Mouse (Mus musculus): ENCODE measurements around the gene Spon1.

Spon1 gene

DNA sequence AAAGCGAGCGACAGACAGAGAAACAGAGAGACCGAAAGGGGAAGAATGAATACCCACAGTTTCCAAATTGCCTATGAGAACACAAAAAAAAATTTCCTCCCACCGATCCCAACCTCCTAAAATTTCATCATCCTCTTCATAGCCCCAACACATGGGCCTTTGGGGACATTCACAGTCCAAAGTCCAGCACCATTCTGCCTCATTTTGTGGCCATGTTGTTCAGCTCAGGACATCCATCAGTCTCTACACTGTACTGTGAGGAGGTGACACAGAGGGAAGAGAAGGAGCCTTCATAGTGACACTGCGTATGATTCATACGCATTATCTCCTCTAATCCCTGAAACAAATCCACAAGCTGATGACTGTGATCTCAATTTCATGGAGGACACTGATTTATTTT lies 12.7 kb downstream of the Spon1 start:
- no peak for DNase-seq (ENCODE audit: low read depth, low spot score)

DNA sequence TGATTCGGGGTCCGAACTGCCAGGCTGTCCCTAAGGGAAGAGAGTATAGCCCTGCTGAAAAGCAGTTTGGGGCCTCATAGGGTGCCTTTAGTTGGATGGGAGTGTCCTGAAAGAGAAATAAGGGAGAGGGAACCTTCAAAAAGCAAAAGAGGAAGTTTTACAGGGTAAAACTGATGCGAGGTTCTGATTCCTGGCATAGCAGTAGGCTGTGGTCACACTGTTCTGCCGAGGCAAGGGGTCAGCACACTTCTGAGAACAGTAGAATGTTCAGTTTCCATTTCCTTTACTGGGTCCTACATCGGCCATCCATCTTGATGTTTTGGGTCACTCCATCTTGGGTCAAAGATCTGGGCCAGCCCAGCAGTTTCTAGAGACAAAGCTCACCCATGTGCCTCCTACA lies 14.5 kb downstream of the Spon1 start:
- no peak for DNase-seq (ENCODE audit: low read depth, low spot score)

DNA sequence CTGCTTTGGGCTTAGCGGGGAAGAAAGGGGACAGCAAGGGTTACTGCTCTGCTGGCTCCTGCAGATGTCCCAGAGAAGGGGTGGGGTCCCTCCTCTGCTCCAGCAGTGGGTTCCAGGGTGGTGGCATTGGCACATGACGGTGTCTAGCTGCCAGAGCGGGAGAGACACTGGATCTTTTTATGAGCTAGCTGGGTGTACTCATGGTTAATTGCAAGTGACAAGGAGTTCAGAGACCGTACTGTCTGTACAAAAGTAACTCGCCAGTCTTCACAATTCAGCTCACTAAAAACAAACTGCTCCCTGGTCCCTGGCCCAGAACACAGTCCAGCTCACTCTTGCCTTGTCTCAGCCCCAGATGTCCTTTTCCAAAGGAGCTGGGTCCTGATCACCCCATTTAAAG lies 26.2 kb downstream of the Spon1 start:
- DNase-seq (ENCODE audit: low read depth, low spot score) = no peak

DNA sequence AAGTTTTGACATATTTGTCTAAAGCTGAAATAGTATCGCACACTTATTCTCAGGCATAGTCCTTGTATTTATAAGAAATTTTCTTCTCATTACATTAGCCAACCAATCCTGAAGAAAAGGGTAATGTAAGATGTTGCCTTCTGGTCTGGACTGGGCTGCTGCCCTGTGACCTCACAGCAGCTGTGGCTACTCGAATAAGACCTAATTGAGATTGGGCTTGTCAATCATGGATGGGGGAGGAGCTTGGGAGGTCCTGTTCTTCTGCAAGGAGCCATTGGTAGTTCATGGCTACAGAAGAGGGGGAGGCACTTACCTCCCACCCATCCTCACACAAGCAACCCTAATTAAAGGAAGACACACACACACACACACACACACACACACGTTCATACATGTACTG lies 27.1 kb downstream of the Spon1 start:
- DNase-seq (ENCODE audit: low read depth, low spot score) = no peak

DNA sequence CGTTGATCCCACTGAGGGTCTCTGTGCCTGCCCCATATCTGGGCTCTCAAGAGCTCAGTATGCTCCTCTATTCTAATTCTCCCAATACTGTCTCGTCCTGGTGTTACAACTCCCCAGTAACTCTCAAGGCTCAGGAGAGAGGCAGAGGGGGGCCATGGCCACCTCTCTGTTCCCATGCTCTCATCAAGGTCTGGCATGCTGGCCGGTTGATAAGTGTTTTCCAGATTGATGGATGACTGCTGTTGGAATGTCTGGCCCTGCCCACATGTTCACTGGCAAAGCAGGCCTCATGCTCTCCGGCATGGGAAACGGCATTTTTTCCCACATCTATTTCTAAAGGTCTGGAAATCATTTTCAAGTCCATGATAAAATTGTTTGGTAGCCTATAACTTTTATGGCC lies 29.4 kb downstream of the Spon1 start:
- DNase-seq (ENCODE audit: low read depth, low spot score) = no peak

DNA sequence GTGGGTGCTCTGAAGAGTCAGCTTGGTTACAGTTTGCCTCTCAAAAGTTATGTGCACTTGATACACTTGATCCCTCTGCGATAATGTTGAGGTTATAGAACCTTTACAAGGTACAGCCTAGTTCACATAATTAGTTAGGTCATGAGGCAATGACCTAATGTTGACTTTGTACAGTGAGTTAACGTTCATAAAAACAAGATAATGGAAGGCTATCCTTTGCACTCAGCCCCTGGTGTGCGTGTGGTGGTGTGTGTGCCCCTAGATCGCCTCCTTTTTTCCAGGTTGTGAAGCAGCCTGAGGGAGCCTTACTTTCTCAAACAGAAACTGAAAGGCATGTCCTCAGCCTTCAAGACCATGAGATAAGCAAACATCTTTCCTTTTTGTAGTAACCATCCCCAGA lies 31.3 kb downstream of the Spon1 start:
- DNase-seq (ENCODE audit: low read depth, low spot score) = no peak

DNA sequence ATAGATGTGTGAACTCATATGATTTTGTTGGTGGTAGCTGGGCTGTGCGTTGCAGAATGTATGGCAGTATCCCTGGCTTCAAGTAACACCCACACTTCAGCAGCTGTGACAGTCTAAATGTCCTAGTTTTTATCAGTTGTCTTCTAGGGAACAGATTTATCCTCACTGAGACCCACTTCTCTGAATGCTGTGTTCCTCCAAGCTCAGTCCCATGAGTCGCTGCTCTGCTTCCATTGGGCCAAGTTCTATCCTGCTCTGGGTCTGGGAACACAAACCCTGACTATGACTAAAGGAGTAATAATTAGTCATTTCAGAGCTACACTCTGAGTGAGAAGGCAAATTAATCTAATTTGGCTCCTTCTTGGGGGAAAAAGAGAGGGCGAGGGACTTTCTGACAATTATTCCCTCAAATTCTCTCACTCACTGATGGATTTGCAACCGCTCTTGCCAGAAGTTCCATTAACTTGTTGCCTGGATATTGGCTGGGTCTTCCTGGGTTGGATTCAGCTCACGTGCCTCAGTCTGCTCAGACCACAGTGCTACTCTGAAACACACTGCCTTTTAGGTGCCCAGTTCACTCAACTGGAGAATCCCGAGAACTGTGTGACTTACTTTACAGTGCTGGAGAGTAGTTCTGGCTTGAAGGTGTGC lies 32.9 kb downstream of the Spon1 start:
- no peak for DNase-seq (ENCODE audit: low read depth, low spot score)

DNA sequence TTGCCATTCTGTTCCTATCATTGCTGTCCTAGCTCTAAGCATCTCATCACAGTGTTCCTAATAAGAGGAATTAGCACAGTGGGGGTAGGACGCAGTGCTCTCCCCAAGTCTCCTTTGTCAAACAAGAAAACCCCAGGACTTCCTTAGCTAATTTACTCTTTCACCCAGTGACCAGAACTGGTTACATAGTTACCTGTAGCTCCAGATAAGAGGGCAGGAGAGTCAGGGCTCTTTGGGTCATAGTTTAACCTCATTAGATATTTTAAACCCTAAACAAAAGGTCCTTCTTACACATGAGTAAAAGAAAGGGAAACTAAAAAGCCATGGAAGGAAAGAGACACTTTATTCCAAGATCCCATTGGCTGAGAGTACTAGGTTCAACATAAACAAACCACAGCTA lies 44.0 kb downstream of the Spon1 start:
- no peak for DNase-seq (ENCODE audit: low read depth, low spot score)

DNA sequence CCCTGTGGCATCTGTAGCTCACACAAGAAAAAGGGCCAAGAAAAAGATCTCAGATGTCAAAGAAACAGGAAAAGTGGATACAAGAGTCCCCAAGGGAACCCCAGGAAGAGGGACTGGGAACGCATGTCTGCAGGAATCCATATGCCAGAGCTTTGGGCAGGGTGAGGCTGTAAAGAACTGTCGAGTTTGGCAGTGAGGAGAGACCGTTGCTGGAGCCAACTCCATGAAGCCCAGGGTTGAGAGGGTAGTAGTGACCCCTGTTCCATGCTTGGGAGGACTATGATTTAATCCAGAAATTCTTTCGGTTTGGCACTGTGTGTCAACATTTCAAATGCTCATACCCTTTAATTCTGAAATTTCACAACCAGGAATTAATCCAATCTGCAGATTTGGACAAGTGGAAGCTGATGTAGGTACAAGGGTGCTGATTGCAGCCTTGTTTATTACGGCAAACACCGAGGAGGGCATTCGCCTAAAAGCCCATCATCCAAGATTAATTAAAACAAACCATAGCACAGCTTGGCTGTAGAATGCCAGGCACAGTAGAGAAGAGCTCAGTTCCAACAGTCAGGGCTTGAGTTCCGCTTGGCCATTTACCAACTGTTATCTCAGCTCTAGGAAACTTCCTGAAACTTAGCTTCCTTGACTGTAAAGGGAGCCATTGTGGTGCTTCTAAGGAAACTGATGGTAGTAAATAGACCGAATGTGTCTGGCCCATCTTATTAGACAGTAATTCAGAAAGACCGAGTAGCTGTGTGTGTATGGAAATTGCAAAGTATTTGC lies 45.8 kb downstream of the Spon1 start:
- DNase-seq (ENCODE audit: low read depth, low spot score) = no peak

DNA sequence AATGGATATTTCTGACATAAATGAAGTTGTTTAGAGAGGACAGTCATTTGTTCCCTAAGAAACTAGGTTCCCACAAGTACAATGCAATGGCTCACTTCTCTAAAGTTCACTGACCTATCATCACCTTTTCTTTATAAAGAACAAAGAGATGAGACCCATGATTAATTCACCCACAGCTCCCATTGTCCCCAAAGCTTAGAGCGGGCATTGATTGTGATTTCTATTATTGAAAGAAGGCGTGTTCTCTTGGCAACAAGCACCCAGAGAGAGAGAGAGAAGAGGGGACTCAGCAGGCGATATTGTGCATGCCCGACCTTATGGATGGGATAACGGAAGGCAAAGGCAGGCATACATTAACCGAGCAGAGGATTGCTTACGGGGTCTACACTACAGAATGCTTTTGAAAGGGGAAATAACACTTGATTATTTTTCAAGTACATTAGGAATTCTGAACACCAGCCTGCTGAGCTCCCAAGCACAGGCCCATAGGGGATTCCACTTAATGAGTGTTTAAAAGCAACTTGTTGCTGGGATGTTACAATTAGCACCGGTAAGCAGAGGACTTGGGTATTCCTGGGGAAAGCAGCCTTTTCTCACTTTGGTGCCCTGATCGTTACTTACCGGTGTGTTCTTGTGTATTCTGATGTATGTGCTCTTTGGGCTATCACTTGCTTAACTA lies 48.4 kb downstream of the Spon1 start:
- no peak for DNase-seq (ENCODE audit: low read depth, low spot score)

DNA sequence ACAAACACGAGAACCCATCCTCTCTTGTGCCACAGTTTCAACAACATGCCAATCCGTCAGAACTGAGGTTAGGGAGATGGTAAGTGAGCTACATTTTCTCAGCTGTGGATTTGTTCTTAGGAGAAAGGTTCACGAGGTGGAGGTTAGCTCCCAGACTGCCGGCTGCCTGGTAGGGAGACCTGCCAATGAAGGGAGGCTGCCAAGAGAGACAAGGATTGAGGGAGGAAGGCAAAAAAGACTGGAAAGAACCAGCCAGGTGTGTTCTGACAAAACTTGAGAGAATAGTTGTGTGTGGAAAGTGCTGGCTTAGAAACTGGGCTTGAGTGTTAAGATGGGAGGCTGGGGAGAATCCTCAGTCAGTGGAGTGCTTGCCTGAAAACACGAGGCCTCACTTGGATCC lies 49.9 kb downstream of the Spon1 start:
- DNase-seq (ENCODE audit: low read depth, low spot score) = no peak

DNA sequence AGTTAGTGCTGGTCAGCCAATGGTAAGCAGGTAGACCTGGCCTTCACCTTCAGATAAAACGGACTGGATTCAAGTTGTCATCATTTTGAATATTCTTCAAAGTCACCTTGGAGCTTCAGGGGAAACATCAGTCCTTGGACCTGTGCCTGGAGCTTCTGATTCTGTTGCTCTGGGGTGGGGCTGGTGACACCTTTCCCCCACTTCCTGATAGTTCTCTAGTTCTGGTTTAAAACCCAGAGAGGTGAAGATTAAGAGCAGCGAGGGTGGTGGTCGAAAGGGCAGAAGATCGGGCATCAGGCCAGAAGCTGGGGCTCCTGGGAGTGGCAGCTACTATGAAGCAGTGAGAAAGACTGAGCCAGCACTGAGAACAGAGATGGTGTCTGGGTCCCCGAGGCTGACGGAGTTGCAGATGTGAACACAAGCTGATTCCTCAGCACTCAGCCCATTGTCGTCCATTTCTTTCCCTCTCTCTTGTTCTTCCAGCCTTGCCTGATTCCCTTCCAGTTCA lies 51.1 kb downstream of the Spon1 start:
- DNase-seq (ENCODE audit: low read depth, low spot score) = no peak

DNA sequence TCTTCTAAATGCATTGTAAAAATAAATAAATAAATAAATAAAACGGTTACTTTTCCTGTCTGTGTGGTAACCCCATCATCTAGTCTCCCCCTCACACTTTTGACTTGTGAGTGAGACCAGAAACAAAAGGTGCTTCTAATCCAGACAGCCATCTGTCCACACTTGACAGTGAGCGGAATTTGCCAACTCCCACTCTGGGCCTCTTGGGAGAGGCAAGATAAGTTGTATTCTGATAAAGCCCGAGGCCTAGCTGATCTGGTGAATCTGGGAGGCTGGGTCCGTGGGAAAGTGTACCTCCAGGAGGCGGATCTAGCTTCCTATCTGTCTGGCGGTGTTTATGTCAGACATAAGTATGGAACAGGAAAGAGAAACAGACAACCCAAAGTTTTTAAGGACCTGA lies 52.3 kb downstream of the Spon1 start:
- DNase-seq (ENCODE audit: low read depth, low spot score) = no peak

DNA sequence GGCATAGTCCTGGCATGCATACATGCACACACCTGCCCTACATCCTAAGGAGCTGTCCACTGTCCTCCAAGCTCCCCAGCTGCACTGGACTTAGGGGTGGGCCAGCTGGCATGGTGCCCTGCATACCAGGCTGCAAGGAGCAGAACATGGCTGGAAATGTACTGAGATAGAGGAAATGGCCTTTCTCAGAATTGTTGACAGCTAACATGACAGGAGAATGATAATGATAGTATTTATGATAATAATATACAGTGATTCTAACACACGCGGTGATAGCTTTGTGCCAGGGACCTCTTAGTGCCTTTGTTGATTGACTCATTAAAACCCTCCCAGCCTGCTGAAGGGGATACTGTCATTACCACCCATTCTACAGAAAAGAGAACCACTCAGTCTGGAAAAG lies 54.4 kb downstream of the Spon1 start:
- DNase-seq (ENCODE audit: low read depth, low spot score) = no peak

DNA sequence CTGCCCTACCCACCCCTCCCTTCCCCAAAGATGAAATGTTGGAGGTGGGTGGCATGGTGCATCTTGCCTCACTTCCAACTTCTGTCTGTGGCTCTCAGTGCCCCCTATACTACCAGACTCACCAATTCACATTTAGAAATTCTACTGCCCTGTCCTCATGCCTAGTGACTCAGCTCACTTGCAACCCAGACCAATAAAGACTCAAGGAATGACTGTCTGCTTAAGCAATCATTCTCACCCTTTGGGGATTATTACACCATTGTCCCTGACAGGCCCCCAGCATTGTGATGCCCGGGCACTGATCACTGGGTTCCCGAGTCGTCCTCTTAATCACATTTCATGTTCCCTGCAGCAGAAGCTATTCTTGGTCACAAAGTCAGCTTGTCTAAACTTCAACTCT lies 57.2 kb downstream of the Spon1 start:
- DNase-seq (ENCODE audit: low read depth, low spot score) = no peak

DNA sequence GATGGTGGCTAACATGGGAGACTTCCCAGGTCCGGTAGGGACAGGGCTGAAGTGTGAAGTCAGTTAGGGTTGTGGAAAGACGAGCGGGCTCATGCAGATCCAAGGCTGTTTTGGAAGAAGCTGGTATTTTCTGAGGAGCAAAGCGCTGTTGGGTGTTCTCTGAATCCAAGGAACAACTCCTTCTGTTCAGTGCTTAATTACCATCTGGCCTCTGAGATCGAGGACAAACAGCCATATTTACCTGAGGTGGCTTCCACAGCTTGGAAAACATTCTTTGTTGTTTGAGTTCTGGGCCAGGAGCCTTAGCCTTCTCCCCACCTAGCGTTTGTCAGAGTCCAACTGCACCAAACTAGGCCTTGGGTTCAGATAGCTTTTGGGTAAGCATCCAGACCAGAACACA lies 58.9 kb downstream of the Spon1 start:
- no peak for DNase-seq (ENCODE audit: low read depth, low spot score)

DNA sequence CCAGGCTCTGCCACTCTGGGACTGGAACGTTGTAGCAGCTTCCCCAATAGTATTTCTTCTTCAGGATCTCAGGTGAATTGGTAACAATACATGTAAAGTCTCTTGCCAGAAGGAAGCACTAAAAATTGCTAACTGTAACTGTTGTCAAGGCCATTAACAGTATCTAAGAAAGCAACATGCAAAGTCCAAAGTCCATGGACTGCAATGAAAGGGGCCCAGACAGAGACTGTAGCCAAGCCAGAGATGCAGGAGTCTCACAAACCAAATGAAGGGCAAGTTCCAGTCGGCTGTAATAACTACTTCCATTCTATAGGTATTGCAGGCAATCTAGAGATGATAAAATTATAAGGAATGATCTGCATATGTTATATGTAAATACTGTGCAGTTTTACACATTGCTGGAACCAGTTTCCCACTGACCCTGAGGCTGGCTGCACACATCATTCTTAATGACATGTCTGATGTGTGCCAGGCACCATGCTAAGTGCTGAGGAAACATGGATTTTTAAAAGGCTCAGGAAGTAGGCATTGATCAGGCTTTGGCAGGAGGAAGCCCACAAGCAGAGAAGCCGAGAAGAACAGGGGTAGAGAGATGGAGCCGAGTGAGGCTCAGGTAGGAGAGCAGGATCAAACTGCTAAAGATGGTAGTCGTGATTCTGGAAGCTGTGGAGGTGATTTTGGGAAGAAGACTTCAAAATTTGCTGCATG lies 59.9 kb downstream of the Spon1 start:
- no peak for DNase-seq (ENCODE audit: low read depth, low spot score)

DNA sequence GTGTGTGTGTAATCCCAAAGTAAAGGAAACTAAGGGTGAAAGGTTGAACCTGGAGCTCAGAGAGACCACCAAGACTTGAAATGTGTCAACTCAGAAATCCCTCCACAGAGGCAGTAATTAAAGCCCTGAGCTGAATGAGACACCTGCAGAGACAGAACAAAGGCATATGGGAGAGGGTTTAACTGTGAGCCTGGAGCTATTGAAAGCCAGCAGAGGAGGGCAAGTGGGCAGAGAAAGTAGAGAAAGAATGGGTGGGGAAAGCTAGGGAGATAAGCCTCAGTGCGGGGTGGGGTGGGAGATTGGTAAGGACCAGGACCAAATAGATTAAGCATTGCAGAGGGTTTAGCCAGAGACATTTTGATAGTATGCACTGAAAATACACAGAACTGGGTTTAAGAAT lies 60.7 kb downstream of the Spon1 start:
- DNase-seq (ENCODE audit: low read depth, low spot score) = no peak

DNA sequence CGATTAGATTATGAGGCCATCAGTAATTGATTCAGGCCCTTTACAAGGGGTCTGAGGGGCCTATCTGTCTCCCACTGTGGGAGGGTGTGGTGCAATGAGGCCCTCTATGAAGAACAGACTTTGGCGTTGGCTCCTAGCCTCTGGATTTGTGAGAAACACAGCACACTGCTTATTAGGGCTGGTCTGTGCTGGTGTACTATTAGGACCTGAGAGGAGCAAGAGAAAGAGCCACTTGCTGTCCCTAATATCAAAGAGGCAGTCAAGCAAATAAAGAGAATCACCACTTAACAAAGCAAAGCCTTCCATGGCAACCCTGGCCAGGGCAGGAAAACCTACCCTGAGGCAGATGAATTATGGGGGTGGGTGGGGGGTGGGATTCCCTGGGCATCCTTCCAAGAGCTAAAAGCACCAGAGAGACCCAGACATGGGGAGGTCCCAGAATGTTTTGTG lies 62.3 kb downstream of the Spon1 start:
- DNase-seq (ENCODE audit: low read depth, low spot score) = no peak

DNA sequence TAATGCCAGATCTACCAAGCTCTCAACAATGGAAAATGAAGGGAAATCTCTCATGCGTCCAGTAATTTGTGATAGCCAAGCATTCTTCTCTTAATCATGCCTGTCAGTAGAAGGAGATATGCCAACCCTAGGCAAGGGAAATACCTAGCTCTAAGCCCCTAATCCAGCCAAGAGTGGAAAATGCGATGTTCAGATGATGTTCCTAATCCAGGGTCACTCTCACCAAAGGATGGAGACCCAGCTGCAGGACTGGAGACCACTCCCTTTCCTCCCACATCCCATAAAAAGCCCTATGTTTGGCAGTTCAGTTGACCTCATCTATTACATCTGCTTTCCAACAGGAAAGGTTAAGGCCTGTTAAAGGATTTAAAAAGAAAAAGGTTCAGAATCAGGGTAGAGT lies 62.8 kb downstream of the Spon1 start:
- no peak for DNase-seq (ENCODE audit: low read depth, low spot score)

DNA sequence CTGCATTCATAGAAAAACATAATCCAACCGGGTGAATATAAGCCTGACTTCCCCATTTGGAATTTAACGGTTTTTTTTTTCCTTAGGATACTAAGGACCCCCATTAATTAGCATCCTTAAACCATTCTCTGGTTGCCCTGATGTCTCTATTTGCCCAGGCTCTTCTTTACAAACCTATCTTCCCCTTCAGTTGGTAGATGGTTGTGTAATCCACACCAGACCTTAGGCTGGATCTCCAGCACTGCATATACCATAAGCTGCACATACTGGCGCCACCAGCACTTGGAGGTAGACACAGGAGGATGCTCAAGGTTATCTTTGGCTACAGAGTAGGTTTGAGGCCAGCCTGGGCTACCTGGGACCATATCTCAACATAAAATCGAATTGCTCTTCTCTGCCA lies 71.4 kb downstream of the Spon1 start:
- no peak for DNase-seq (ENCODE audit: low read depth, low spot score)

DNA sequence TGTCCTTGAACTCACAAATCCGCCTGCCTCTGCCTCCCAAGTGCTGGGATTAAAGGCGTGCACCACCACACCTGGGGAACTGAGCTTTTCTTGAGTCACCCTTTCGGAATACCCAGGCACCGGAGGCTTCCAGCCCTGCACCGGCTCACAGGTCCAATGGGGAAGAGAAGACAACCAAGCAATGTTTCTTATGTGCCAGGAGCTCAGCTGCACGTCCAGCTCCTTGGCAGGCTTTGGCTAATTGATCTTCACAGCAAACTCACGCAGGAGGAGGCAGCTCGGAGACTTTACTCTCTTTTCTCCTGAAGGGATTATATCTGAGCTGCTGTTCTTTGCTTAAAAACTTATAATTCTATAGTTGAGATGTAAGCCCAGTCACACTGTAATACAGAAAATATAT lies 73.6 kb downstream of the Spon1 start:
- DNase-seq (ENCODE audit: low read depth, low spot score) = no peak

Data from A20 (cell line).